Mouse (Mus musculus): ENCODE data around the gene Vmn1r52.
"Not testable (repeated sequence)": the region's sequence is repeated elsewhere in the genome, so short reads cannot be mapped to it uniquely, and the experiment has no call there.

Gene Vmn1r52

GRCm38 (mm10) chr6:90174508-90174907 lies at the start of gene Vmn1r52:
Gene Vmn1r52, plus strand, starts transcription at chr6:90174808.
- no peak for DNase-seq

DNA sequence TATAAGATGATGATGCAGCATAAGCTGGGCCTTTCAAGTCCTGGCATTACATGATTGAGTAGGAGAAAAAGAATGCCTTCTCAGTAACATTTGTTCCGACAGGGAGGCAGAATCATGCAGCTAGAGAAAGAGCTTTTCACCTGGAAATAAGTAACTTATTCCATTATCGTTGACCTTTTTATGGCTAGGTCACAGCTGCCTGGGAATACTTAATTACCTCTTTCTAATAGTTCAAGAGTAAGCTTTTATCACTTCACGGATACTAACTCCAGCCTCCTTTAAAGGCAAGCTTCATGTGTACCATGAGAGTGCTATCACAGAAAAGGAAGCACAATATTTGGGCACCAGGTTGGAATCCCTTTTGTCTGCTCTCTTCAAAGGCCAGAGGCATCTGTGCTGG lies 14.5 kb upstream of the Vmn1r52 start:
- DNase-seq: no peak

DNA sequence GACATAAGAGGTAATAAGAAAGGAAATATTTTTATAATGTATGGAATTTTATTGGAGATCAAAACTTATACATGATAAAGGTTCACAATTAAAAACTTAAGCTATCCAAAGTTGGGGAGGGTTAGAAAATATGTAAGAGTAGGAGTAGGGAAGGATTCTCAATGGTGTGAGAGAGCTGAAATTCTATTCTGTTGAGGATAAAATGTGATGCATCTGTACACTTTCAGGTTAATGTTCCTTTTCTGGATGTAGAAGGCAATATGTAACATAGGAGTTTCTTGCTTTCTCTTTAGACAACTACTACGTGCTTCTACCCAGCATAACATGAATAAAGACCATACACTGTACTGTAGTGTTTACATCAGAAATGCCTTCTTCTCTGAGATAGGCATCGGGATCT lies 27.9 kb downstream of the Vmn1r52 start, which contains the start of gene V1ra8:
Gene V1ra8 (plus strand): TSS at position 301 of the 400 bp plus-strand sequence.
- DNase-seq: not testable (repeated sequence)

DNA sequence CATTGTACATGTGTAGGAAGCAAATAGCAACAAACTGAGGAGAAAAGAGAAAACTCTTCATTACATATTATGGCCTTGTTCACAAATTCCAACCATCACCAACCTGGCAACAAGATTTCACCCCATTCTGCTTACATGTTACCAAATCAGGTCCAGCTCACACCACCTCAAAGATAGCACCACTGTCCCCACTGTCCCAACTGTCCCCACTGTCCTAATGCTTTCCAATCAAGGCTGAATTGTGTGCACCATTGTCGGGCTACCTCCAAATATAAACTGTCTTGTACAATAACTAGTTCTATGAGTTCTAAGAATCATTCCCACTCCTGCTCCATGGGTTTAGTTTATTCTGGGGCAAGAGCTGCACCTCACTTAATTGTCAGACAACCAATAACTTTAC lies 49.7 kb downstream of the Vmn1r52 start, which contains the start of gene Vmn1r53:
Gene Vmn1r53 (minus strand): TSS at position 101 of the 400 bp plus-strand sequence.
- DNase-seq: no peak

All from cerebellum, adult 11 months (tissue).